Mouse (Mus musculus) right cerebral cortex, postnatal 25 days (tissue): ENCODE results near the gene Tceanc2.

Source experiments
- DNase-seq: peaks from one replicate; pipeline ENCODE4 v3.0.0; 2022

The Tceanc2 gene

GRCm38 (mm10) chr4:107178830-107179490, at the start of gene Tceanc2:
Gene Tceanc2, minus strand, starts transcription at chr4:107179116.
- DNase-seq, result peak; percentile 43

GRCm38 (mm10) chr4:107226313-107226712, 47.4 kb upstream of the Tceanc2 start:
- no peak for DNase-seq

GRCm38 (mm10) chr4:107223225-107224204, 44.6 kb upstream of the Tceanc2 start:
- no peak for DNase-seq

- no peak for DNase-seq
These were observed 42.6 kb upstream of the Tceanc2 start for GRCm38 (mm10) chr4:107221524-107221923.

- DNase-seq, result no peak
These were observed 38.7 kb upstream of the Tceanc2 start for GRCm38 (mm10) chr4:107217574-107217973.

GRCm38 (mm10) chr4:107213279-107214011, 34.5 kb upstream of the Tceanc2 start:
- DNase-seq, result no peak

GRCm38 (mm10) chr4:107211936-107212335, 33.0 kb upstream of the Tceanc2 start:
- DNase-seq, result no peak

GRCm38 (mm10) chr4:107211465-107211864, 32.5 kb upstream of the Tceanc2 start:
- DNase-seq, result peak; percentile 20

- no peak for DNase-seq
These were observed 31.7 kb upstream of the Tceanc2 start for GRCm38 (mm10) chr4:107210483-107211097.

GRCm38 (mm10) chr4:107208880-107209279, 30.0 kb upstream of the Tceanc2 start, which contains the start of gene Ldlrad1:
Gene Ldlrad1, plus strand, starts transcription at chr4:107209180.
- DNase-seq, result no peak

GRCm38 (mm10) chr4:107207016-107207415, 28.1 kb upstream of the Tceanc2 start:
- no peak for DNase-seq

- DNase-seq, result no peak
These were observed 24.1 kb upstream of the Tceanc2 start for GRCm38 (mm10) chr4:107203001-107203400.

GRCm38 (mm10) chr4:107201779-107202178, 22.9 kb upstream of the Tceanc2 start:
- DNase-seq, result no peak

- DNase-seq, result no peak
These were observed 19.2 kb upstream of the Tceanc2 start for GRCm38 (mm10) chr4:107198072-107198471.

- no peak for DNase-seq
These were observed 17.5 kb upstream of the Tceanc2 start for GRCm38 (mm10) chr4:107196454-107196853.

GRCm38 (mm10) chr4:107193841-107194240, 14.9 kb upstream of the Tceanc2 start:
- no peak for DNase-seq

GRCm38 (mm10) chr4:107185703-107186102, 6.8 kb upstream of the Tceanc2 start:
- no peak for DNase-seq

GRCm38 (mm10) chr4:107183203-107183602, 4.3 kb upstream of the Tceanc2 start:
- DNase-seq, result no peak

GRCm38 (mm10) chr4:107182796-107183195, 3.9 kb upstream of the Tceanc2 start:
- DNase-seq, result no peak

- no peak for DNase-seq
These were observed 3.0 kb upstream of the Tceanc2 start for GRCm38 (mm10) chr4:107181866-107182265.

- DNase-seq, result no peak
These were observed 1.8 kb upstream of the Tceanc2 start for GRCm38 (mm10) chr4:107180746-107181145.

GRCm38 (mm10) chr4:107179561-107179960, 645 bp upstream of the Tceanc2 start:
- no peak for DNase-seq
